Mouse (Mus musculus) heart, adult 11 months (tissue): ENCODE data around the gene Slco3a1.
A peak's percentile ranks its signal among the peaks of the same experiment; 100 is the strongest.

ENCODE experiments used
- DNase-seq: peaks from one replicate; pipeline ENCODE4 v3.0.0; 2022

The Slco3a1 gene

GRCm38 (mm10) chr7:74269283-74270088 is 285.1 kb downstream of the Slco3a1 start:
- no peak for DNase-seq

GRCm38 (mm10) chr7:74266511-74267168 is 287.9 kb downstream of the Slco3a1 start:
- peak; percentile 2 for DNase-seq

DNA sequence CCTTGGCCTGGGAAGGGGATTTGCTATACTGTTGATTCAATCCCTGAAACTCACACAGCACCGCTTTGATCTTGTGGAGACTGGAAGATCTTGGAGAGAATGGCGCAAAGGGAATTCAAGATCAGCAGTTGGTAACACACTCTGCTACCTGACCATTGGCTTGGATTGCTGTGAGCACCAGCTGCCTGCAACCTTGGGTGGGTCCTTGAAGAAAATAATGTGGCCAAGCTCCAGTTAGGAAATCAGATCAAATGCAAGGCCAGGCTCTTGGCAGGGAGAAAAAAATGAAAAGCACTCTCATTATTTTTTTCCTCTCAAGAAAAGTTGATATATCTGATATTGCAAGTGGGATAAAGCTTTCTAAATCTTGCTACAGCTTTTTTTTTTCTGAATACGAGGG is 298.3 kb downstream of the Slco3a1 start:
- no peak for DNase-seq

DNA sequence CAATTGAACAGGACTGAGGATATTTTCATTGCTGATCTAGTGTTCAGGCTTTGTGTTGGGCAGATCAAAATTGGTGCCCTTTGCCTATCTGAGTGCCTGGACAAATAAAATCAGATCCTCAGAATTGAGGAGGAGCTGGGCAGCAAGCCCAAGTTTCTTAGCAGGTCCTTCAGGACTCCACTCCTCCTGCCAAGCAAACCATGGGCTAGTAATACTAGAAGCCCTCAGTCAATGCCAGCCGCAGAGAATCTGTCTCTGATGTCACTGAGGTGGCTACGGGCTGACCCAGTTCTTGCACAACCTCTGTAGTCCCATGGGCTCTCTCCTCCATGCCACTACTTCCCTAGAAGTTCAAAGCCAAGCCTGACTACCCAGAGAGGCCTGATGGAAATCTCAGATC is 302.5 kb downstream of the Slco3a1 start:
- no peak for DNase-seq

DNA sequence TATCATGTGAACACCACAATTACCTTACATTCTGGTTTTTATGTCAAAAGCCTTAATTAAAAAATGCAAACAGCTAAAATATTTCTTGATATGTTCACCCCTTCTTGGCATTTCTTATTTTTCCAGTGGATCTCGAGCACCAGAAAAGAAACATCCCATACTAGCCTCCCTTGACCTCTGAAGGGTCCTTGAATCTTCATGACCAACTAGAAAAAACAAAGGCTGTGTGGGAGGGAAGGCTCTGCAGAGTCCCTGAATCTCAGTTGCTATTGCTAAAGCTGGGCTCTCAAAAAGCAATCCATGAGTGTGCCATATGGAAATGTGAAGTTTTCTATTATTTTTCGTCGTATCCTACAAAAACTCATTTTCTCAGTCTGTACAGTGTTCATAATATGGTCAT is 313.3 kb downstream of the Slco3a1 start:
- DNase-seq, result no peak

GRCm38 (mm10) chr7:74240459-74241172 is 314.0 kb downstream of the Slco3a1 start:
- no peak for DNase-seq
